Mouse (Mus musculus) stomach, embryonic 15.5 days (tissue): ENCODE measurements around the gene Ttbk2. TPM values are rescaled to one million over a fixed set of nuclear protein-coding genes. Genes with fewer than 3 reads are reported as not detected.

Experiments
- ATAC-seq: fragments of 200-750 bp; cut with Nextera tagmentation; 2 replicates; pipeline ENCODE4 v1.8.0; 2017; ENCODE audit warnings: low read depth, moderate number of reproducible peaks, moderate TSS enrichment; ENCODE audit not compliant: insufficient read depth, low FRiP score
- H3K27ac ChIP-seq: fragments of 300-500 bp; sonication (generic); 2 replicates; pipeline ENCODE4 v1.5.1; 2015; ENCODE audit warnings: mild to moderate bottlenecking, inconsistent platforms
- H3K27me3 ChIP-seq: fragments of 300-500 bp; sonication (generic); replicated peaks from 2 replicates; pipeline ENCODE4 v1.6.1; 2015; ENCODE audit warnings: inconsistent platforms
- H3K36me3 ChIP-seq: fragments of 300-500 bp; sonication (generic); 2 replicates; pipeline ENCODE4 v1.6.1; 2015; ENCODE audit warnings: inconsistent platforms
- H3K4me1 ChIP-seq: fragments of 300-500 bp; sonication (generic); 2 replicates; pipeline ENCODE4 v1.6.1; 2015; ENCODE audit warnings: inconsistent platforms
- H3K4me2 ChIP-seq: fragments of 300-500 bp; sonication (generic); 2 replicates; pipeline ENCODE4 v1.6.1; 2015; ENCODE audit warnings: mild to moderate bottlenecking, inconsistent platforms
- H3K4me3 ChIP-seq: fragments of 300-500 bp; sonication (generic); replicated peaks from 2 replicates; pipeline ENCODE4 v1.5.1; 2015; ENCODE audit warnings: inconsistent platforms
- H3K9ac ChIP-seq: fragments of 300-500 bp; sonication (generic); 2 replicates; pipeline ENCODE4 v1.6.1; 2015; ENCODE audit warnings: inconsistent platforms
- H3K9me3 ChIP-seq: fragments of 300-500 bp; sonication (generic); 2 replicates; pipeline ENCODE4 v1.6.1; 2016; ENCODE audit warnings: inconsistent platforms
- WGBS: fragments of 180-500 bp; shearing (Covaris S2); methylation state at CpG from one replicate; pipeline ENCODE4 v1.1.7; 2015; 5-methylcytosine and 5-hydroxymethylcytosine counted together
- polyA plus RNA-seq: library from polyadenylated mRNA; unstranded; fragments of >200 nt; fragmentation: Nextera tagmentation; extraction: Ambion mirVana; gene quantifications from 2 replicates; pipeline ENCODE4 v1.2.1, GENCODE M21; 2015

Ttbk2 gene
- 2.9 TPM in 2 replicates for polyA plus RNA-seq

- peak; percentile 100 for ATAC-seq
- H3K4me1 ChIP-seq = 0 out of 2 replicates have a peak, but pooled peaks cover 2% of the 10 kb centered on the region
- no peaks in the 10 kb centered on the region for H3K9me3 ChIP-seq
- peak within 1 kb of the TSS; percentile 58 for H3K9ac ChIP-seq
- peak within 1 kb of the TSS; percentile 94 for H3K4me3 ChIP-seq
- H3K27me3 ChIP-seq = no peaks in the 10 kb centered on the region
- peak within 1 kb of the TSS; percentile 88 for H3K4me2 ChIP-seq
- H3K36me3 ChIP-seq = no peaks in the 10 kb centered on the region
- under 1% methylated on average over 39 of the region's 39 CpGs for WGBS
- H3K27ac ChIP-seq = peak within 1 kb of the TSS; percentile 32; the same call in 1 of the 2 replicates
Observed at GRCm38 (mm10) chr2:120850424-120851082, at the start of gene Ttbk2. Gene Ttbk2 (minus strand): TSS chr2:120850604.

GRCm38 (mm10) chr2:120896361-120896760, 46.0 kb upstream of the Ttbk2 start:
- ATAC-seq = no peak
- Histone ChIP-seq H3K36me3 (peaks cover 29% of the 10 kb centered on the region), H3K4me2 (no peak overlapping the region), H3K4me3 (no peak overlapping the region), H3K4me1 (no peaks in the 10 kb centered on the region), H3K27me3 (no peaks in the 10 kb centered on the region), H3K9me3 (no peaks in the 10 kb centered on the region), H3K9ac (no peak overlapping the region), H3K27ac (no peak overlapping the region)
- 89% methylated on average over 3 of the region's 3 CpGs for WGBS

DNA sequence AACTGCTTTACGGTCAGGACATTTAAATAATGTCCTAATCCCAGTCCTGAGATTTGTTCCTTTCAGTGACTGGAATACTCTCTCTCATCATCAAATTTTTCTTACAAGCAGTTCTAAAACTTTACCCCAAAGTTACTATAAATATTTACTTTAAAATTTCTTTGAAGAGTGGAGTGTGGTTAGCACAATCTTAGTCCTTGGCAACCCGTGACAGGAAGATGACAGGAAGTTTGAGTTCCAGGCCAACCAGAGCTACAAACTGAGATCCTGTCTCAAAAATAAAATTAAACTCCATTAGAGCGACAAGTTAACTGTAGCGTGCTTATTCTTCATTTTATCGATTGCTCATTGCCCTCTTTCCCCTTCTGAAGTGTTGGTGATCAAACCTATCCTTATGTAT, 37.2 kb upstream of the Ttbk2 start:
- Histone ChIP-seq H3K4me1 (no peaks in the 10 kb centered on the region), H3K9me3 (no peaks in the 10 kb centered on the region), H3K9ac (no peak overlapping the region), H3K27me3 (no peaks in the 10 kb centered on the region), H3K27ac (no peak overlapping the region), H3K4me2 (no peak overlapping the region), H3K36me3 (peaks cover 13% of the 10 kb centered on the region), H3K4me3 (no peak overlapping the region)
- 79% methylated on average over 5 of the region's 5 CpGs for WGBS
- ATAC-seq = no peak

GRCm38 (mm10) chr2:120873192-120873591, 22.8 kb upstream of the Ttbk2 start:
- Histone ChIP-seq H3K4me1 (no peaks in the 10 kb centered on the region), H3K27ac (no peak overlapping the region), H3K4me3 (no peak overlapping the region), H3K9me3 (no peaks in the 10 kb centered on the region), H3K9ac (no peak overlapping the region), H3K4me2 (no peak overlapping the region), H3K27me3 (no peaks in the 10 kb centered on the region), H3K36me3 (peaks cover 20% of the 10 kb centered on the region; the same call in 1 of the 2 replicates)
- WGBS = 92% methylated on average over 2 of the region's 2 CpGs
- no peak for ATAC-seq

DNA sequence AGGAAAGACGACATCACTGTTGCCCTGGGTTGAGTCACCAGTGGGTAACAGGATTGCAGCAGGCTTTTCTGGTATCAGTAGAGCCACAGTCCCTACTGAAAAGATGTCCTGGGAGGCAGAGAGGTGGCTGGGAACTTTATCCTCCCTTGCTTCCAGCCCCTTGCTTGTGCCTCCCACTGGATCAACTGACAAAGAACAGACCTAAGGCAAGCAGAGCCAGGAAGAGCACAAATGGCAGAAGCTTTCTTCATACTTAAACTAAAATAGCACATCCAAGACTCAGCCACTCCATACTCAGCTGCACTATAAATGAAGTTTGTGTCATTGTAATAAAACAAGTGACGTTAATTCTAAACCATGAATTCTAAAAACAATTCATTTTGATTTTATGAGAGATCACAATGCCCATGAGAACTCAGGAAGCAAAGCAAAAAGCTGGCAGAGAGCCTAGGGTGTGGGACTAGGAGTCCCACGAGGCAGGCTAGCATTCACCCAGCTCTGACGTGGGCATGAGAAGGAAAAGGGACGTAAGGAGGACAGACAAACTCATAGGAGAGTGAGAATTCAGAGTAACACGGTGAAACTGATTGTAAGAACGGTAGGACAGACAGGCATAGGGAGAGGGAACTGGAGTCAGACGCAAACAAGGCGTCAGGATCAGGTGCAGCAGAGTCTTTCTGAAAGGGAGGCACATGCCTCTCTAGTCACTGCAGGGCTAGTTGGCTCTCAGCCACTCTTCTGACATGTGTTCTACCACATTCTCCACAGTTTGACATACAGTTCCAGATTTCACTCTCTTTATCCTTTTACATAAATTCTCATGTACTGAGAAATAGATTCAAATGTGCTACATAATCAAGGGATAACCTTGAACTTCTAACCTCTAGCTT, 21.3 kb upstream of the Ttbk2 start:
- Histone ChIP-seq H3K27ac (peak overlapping the region; percentile 42), H3K9me3 (no peaks in the 10 kb centered on the region), H3K27me3 (no peaks in the 10 kb centered on the region), H3K4me2 (no peak overlapping the region), H3K36me3 (peaks cover 17% of the 10 kb centered on the region; the same call in 1 of the 2 replicates), H3K4me3 (no peak overlapping the region), H3K9ac (no peak overlapping the region), H3K4me1 (no peaks in the 10 kb centered on the region)
- no peak for ATAC-seq
- 74% methylated on average over 9 of the region's 9 CpGs for WGBS

DNA sequence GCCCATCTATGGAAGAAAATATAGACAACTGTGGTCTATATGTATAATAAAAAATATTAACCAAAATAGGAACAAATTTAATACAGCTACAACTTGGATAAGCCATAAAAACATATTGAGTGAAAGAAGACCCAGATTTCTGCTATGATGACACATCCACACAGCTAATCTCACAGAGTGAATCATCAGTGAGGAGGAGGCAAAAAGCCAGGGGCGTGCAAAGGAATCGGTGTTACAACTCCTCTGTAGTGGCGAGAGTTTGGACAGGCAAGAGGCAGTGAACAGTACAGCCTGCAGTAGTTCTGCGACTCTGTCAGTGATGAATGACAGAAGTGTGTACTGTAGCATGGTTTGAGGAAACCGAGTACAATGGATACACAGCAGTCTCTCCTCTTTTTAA, 16.9 kb upstream of the Ttbk2 start:
- H3K27ac ChIP-seq = no peak overlapping the region
- no peak overlapping the region for H3K4me2 ChIP-seq
- WGBS = 80% methylated on average over 5 of the region's 5 CpGs
- ATAC-seq = no peak
- H3K4me1 ChIP-seq = no peaks in the 10 kb centered on the region
- H3K36me3 ChIP-seq = peaks cover 5% of the 10 kb centered on the region; the same call in 1 of the 2 replicates
- H3K4me3 ChIP-seq = no peak overlapping the region
- H3K9me3 ChIP-seq = no peaks in the 10 kb centered on the region
- no peak overlapping the region for H3K9ac ChIP-seq
- no peaks in the 10 kb centered on the region for H3K27me3 ChIP-seq

DNA sequence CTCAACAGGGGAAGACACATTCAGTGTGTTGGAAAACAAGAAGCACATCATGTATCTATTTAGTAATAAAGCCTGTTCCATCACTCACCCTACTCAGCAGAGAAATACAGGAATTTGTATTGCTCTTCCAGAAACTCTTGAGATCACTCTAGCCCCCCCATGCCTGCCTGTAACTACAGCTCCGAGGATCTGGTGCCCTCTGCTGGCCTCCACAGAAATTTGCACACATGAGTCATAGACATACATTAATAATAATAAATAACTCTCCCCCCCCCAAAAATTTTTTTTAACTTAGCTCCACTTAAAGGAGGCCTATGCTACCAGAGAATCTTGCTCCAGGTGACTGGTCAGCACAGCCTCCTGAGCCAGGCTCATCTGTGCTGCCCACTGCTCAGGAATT, 16.2 kb upstream of the Ttbk2 start:
- H3K27ac ChIP-seq = no peak overlapping the region
- no peaks in the 10 kb centered on the region for H3K4me1 ChIP-seq
- no peak for ATAC-seq
- no peak overlapping the region for H3K9ac ChIP-seq
- no peak overlapping the region for H3K4me3 ChIP-seq
- no peaks in the 10 kb centered on the region for H3K9me3 ChIP-seq
- no peak overlapping the region for H3K4me2 ChIP-seq
- 19% methylated on average over 1 of the region's 1 CpGs for WGBS
- H3K36me3 ChIP-seq = 0 out of 2 replicates have a peak, but pooled peaks cover 5% of the 10 kb centered on the region
- H3K27me3 ChIP-seq = no peaks in the 10 kb centered on the region

- Histone ChIP-seq H3K4me3 (no peak overlapping the region), H3K9me3 (no peaks in the 10 kb centered on the region), H3K36me3 (peaks cover 4% of the 10 kb centered on the region; the same call in 1 of the 2 replicates), H3K4me1 (no peaks in the 10 kb centered on the region), H3K27ac (no peak overlapping the region), H3K27me3 (no peaks in the 10 kb centered on the region), H3K4me2 (no peak overlapping the region), H3K9ac (no peak overlapping the region)
- 98% methylated on average over 1 of the region's 1 CpGs for WGBS
- ATAC-seq = no peak
Observed at GRCm38 (mm10) chr2:120863389-120863788, 13.0 kb upstream of the Ttbk2 start.

GRCm38 (mm10) chr2:120860699-120861098, 10.3 kb upstream of the Ttbk2 start:
- H3K9me3 ChIP-seq = no peaks in the 10 kb centered on the region
- H3K4me1 ChIP-seq = no peaks in the 10 kb centered on the region
- H3K36me3 ChIP-seq = peaks cover 4% of the 10 kb centered on the region; the same call in 1 of the 2 replicates
- WGBS = 38% methylated on average over 1 of the region's 1 CpGs
- no peak for ATAC-seq
- H3K4me3 ChIP-seq = no peak overlapping the region
- H3K27me3 ChIP-seq = no peaks in the 10 kb centered on the region
- no peak overlapping the region for H3K9ac ChIP-seq
- H3K27ac ChIP-seq = no peak overlapping the region
- H3K4me2 ChIP-seq = no peak overlapping the region

GRCm38 (mm10) chr2:120858131-120858530, 7.7 kb upstream of the Ttbk2 start:
- H3K9me3 ChIP-seq = no peaks in the 10 kb centered on the region
- no peak for ATAC-seq
- no peak overlapping the region for H3K27ac ChIP-seq
- no peaks in the 10 kb centered on the region for H3K27me3 ChIP-seq
- 76% methylated on average over 3 of the region's 3 CpGs for WGBS
- H3K4me1 ChIP-seq = no peaks in the 10 kb centered on the region
- no peak overlapping the region for H3K4me2 ChIP-seq
- H3K9ac ChIP-seq = no peak overlapping the region
- H3K36me3 ChIP-seq = peaks cover 4% of the 10 kb centered on the region; the same call in 1 of the 2 replicates
- H3K4me3 ChIP-seq = no peak overlapping the region

- H3K4me3 ChIP-seq = no peak overlapping the region
- 0 out of 2 replicates have a peak, but pooled peaks cover 2% of the 10 kb centered on the region for H3K4me1 ChIP-seq
- no peaks in the 10 kb centered on the region for H3K9me3 ChIP-seq
- no peaks in the 10 kb centered on the region for H3K36me3 ChIP-seq
- 64% methylated on average over 3 of the region's 3 CpGs for WGBS
- no peak overlapping the region for H3K27ac ChIP-seq
- H3K9ac ChIP-seq = no peak overlapping the region
- no peak overlapping the region for H3K4me2 ChIP-seq
- H3K27me3 ChIP-seq = no peaks in the 10 kb centered on the region
- ATAC-seq = no peak
Observed at GRCm38 (mm10) chr2:120853151-120853550, 2.7 kb upstream of the Ttbk2 start.

DNA sequence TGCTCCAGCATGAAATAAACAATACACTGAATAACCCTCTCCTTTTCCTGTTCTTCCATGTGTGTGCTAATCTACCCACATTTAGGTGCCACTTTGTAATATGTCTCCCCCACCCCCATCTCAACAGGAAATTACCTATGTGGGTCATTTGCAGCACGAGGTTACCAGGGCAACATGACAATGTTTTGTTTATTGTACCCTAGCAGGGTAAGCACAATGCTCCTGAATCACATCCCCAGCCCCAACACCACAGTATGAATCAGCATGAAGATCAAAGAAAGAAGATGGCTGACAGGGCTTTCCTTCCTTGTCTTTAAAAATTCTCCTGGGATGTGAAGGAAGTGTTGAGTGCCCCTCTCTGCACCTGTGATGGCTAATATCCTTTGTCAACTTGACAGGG, 2.2 kb upstream of the Ttbk2 start:
- no peak overlapping the region for H3K4me3 ChIP-seq
- 0 out of 2 replicates have a peak, but pooled peaks cover 2% of the 10 kb centered on the region for H3K4me1 ChIP-seq
- H3K9me3 ChIP-seq = no peaks in the 10 kb centered on the region
- no peaks in the 10 kb centered on the region for H3K27me3 ChIP-seq
- H3K27ac ChIP-seq = no peak overlapping the region
- 19% methylated on average over 1 of the region's 1 CpGs for WGBS
- no peak overlapping the region for H3K9ac ChIP-seq
- H3K4me2 ChIP-seq = no peak overlapping the region
- ATAC-seq = no peak
- no peaks in the 10 kb centered on the region for H3K36me3 ChIP-seq
